Mouse (Mus musculus): ENCODE results near the gene Acadvl.

Gene Acadvl

GRCm38 (mm10) chr11:70028401-70029129, 13.4 kb upstream of the Acadvl start:
- in situ Hi-C loops (cut with MboI; ENCODE audit: unreplicated experiment in 2 of 2), result no loop called here

GRCm38 (mm10) chr11:70027397-70027796, 12.2 kb upstream of the Acadvl start:
- in situ Hi-C loops (cut with MboI; ENCODE audit: unreplicated experiment in 2 of 2), result no loop called here

- in situ Hi-C loops (cut with MboI; ENCODE audit: unreplicated experiment in 2 of 2), result no loop called here
These were observed 11.5 kb upstream of the Acadvl start for GRCm38 (mm10) chr11:70026689-70027088.

- in situ Hi-C loops (cut with MboI; ENCODE audit: unreplicated experiment in 2 of 2), result no loop called here
These were observed 8.9 kb upstream of the Acadvl start for GRCm38 (mm10) chr11:70024151-70024514.

GRCm38 (mm10) chr11:70023481-70024150, 8.4 kb upstream of the Acadvl start:
- in situ Hi-C loops (cut with MboI; ENCODE audit: unreplicated experiment in 2 of 2), result no loop called here

- in situ Hi-C loops (cut with MboI; ENCODE audit: unreplicated experiment in 2 of 2), result no loop called here
These were observed 6.3 kb upstream of the Acadvl start for GRCm38 (mm10) chr11:70021264-70022132.

GRCm38 (mm10) chr11:70020731-70021263, 5.6 kb upstream of the Acadvl start:
- in situ Hi-C loops (cut with MboI; ENCODE audit: unreplicated experiment in 2 of 2), result no loop called here

GRCm38 (mm10) chr11:70020022-70020631, 4.9 kb upstream of the Acadvl start:
- in situ Hi-C loops (cut with MboI; ENCODE audit: unreplicated experiment in 2 of 2), result no loop called here

GRCm38 (mm10) chr11:70019495-70020021, 4.3 kb upstream of the Acadvl start:
- in situ Hi-C loops (cut with MboI; ENCODE audit: unreplicated experiment in 2 of 2), result loop anchor here in 1 of 2 experiments (10.0 kb wide), 1 partner anchor 85 kb away; the partner anchor contains the start of gene Ybx2

GRCm38 (mm10) chr11:70018131-70018990, 3.1 kb upstream of the Acadvl start:
- in situ Hi-C loops (cut with MboI; ENCODE audit: unreplicated experiment in 2 of 2), result loop anchor here in 1 of 2 experiments (10.0 kb wide), 1 partner anchor 84 kb away; the partner anchor contains the start of gene Ybx2

GRCm38 (mm10) chr11:70017199-70017767, 2.1 kb upstream of the Acadvl start:
- in situ Hi-C loops (cut with MboI; ENCODE audit: unreplicated experiment in 2 of 2), result loop anchor here in 1 of 2 experiments (10.0 kb wide), 1 partner anchor 82 kb away; the partner anchor contains the start of gene Ybx2

- in situ Hi-C loops (cut with MboI; ENCODE audit: unreplicated experiment in 2 of 2), result loop anchor here in 1 of 2 experiments (10.0 kb wide), 1 partner anchor 82 kb away; the partner anchor contains the start of gene Ybx2
These were observed 1.5 kb upstream of the Acadvl start, which contains the start of gene Dlg4 for GRCm38 (mm10) chr11:70016669-70017068. TSS of gene Dlg4 (plus strand) at chr11:70016942.

- in situ Hi-C loops (cut with MboI; ENCODE audit: unreplicated experiment in 2 of 2), result loop anchor here in 1 of 2 experiments (10.0 kb wide), 1 partner anchor 81 kb away; the partner anchor contains the start of gene Ybx2
These were observed 966 bp upstream of the Acadvl start for GRCm38 (mm10) chr11:70016177-70016576.

GRCm38 (mm10) chr11:70015677-70016076, 466 bp upstream of the Acadvl start:
- in situ Hi-C loops (cut with MboI; ENCODE audit: unreplicated experiment in 2 of 2), result loop anchor here in 1 of 2 experiments (10.0 kb wide), 1 partner anchor 81 kb away; the partner anchor contains the start of gene Ybx2

GRCm38 (mm10) chr11:70014051-70014450, 1.2 kb downstream of the Acadvl start:
- in situ Hi-C loops (cut with MboI; ENCODE audit: unreplicated experiment in 2 of 2), result loop anchor here in 1 of 2 experiments (10.0 kb wide), 1 partner anchor 79 kb away; the partner anchor contains the start of gene Ybx2

GRCm38 (mm10) chr11:70013408-70013807, 1.8 kb downstream of the Acadvl start:
- in situ Hi-C loops (cut with MboI; ENCODE audit: unreplicated experiment in 2 of 2), result loop anchor here in 1 of 2 experiments (10.0 kb wide), 1 partner anchor 79 kb away; the partner anchor contains the start of gene Ybx2

- in situ Hi-C loops (cut with MboI; ENCODE audit: unreplicated experiment in 2 of 2), result loop anchor here in 1 of 2 experiments (10.0 kb wide), 1 partner anchor 78 kb away; the partner anchor contains the start of gene Ybx2
These were observed 2.3 kb downstream of the Acadvl start for GRCm38 (mm10) chr11:70012931-70013330.

- in situ Hi-C loops (cut with MboI; ENCODE audit: unreplicated experiment in 2 of 2), result loop anchor here in 1 of 2 experiments (10.0 kb wide), 1 partner anchor 76 kb away; the partner anchor contains the start of gene Ybx2
These were observed 4.2 kb downstream of the Acadvl start for GRCm38 (mm10) chr11:70010961-70011360.

All from v-Abl transformed pro-B cells (cell line).